Mouse (Mus musculus) B cell, adult (primary cell): ENCODE measurements around the gene Vmn1r27. TPM values are rescaled to one million over a fixed set of nuclear protein-coding genes. Genes with fewer than 3 reads are reported as not detected.

Experiments used
- total RNA-seq: library from RNA; stranded (reverse); gene quantifications from 4 replicates; pipeline ENCODE4 v1.2.4, GENCODE M21; 2023; ENCODE audit not compliant: inconsistent age

Vmn1r27 gene
- total RNA-seq = not detected in 4 replicates

DNA sequence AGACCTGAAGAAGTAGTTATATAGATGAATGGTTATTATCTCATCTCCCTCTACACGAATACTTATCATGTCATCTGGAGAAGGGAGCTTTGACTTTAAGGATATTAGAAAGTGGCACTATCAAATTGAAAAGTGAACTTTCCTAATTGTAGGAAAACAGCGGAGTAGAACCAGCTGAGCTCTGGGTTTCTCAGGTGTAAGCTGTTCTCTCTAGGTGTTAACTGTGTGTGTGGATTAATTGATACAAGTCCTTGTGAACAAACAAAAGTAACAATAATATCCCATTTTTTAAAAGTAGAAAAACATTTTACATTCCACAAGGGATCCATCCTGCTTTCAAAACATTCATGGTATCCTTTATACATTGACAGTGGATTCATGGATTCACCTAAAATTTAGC is at the start of gene Vmn1r27:
TSS of gene Vmn1r27 (minus strand) at position 101 of the 400 bp plus-strand sequence.

DNA sequence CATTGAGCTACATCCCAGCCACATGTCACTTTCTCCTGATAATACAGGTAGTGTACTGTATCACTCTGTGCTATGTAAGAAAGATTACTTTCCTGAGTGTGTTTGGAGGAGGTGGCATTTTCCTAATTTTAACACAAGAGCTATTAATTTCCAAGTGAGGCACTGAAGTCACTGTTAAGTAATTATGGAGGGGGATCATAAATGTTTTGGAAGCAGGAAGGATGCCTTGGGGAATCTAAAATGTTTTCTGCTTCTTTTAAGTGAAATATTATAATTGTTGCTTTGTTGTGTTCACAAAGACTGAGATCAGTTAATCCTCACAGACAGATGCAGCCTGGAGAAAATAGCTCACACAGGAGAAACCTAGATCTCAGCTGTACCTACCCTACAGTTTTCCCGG is 43.1 kb upstream of the Vmn1r27 start, which contains the start of gene Vmn1r28:
TSS of gene Vmn1r28 (plus strand) at position 301 of the 400 bp plus-strand sequence.

Other genes starting within 250 kb of the Vmn1r27 start
- gene Vmn1r25, start 238.0 kb downstream of the Vmn1r27 start, total RNA-seq = not detected in 4 replicates
- gene Vmn1r26, start 203.7 kb downstream of the Vmn1r27 start, total RNA-seq = not detected in 4 replicates
- not detected in 4 replicates for gene Vmn1r28, start 43.2 kb upstream of the Vmn1r27 start, total RNA-seq
- gene Vmn1r29, start 82.7 kb upstream of the Vmn1r27 start, total RNA-seq = not detected in 4 replicates
- not detected in 4 replicates for gene Vmn1r30, start 224.6 kb upstream of the Vmn1r27 start, total RNA-seq